Mouse (Mus musculus): ENCODE results near the gene Ccnjl. TPM values are rescaled to one million over a fixed set of nuclear protein-coding genes. Genes with fewer than 3 reads are reported as not detected.

Ccnjl gene
- polyA plus RNA-seq, 1 experiment from 2014 or later, result 6.5 TPM

DNA sequence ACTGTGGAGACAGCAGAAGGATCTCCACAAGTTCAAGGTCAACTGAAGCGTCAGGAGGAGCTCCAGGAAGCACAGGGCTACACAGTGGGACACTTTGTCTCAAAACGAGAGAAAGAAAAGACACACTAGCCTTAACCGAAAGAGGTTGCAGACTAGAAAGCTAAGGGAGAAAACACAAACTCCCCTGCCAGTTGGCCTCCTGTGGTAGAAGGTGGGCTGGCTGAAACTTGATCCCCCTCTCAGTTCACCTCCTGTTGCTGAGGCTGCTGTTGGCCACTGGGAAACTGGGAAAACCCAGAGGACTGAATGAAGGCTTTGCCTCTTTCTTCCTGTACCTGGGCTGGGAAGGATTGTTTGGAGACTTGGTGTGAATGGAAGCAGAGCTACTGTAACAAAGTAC, 1.5 kb downstream of the Ccnjl start:
- Histone ChIP-seq H3K9me3 (ENCODE audit: low read length) (no peaks in the 10 kb centered on the region), H3K4me1 (ENCODE audit: insufficient read depth, low read depth, low read length) (0 out of 2 replicates have a peak, but pooled peaks cover 7% of the 10 kb centered on the region), H3K4me2 (replicated peaks; ENCODE audit: low read depth, low read length) (peak overlapping the region; percentile 12; the same call in 1 of the 2 replicates), H3K4me3 (ENCODE audit: low read depth, low read length) (no peak overlapping the region), H3K36me3 (ENCODE audit: insufficient read depth, low read length) (no peaks in the 10 kb centered on the region), H3K27me3 (replicated peaks; ENCODE audit: insufficient read depth, low read length) (no peaks in the 10 kb centered on the region), H3K27ac (ENCODE audit: low read length) (no peak overlapping the region), H3K9ac (replicated peaks; ENCODE audit: low read depth) (0 out of 2 replicates have a peak overlapping the region, but pooled peaks have one; percentile 8)
- DNase-seq (ENCODE audit: low spot score) (no peak), ATAC-seq (no peak)
- TF ChIP-seq EP300 (IDR thresholded peaks at IDR 0.05) (no peak), CTCF (IDR thresholded peaks at IDR 0.05) (no peak)
- WGBS, result 53% methylated on average over 3 of the region's 3 CpGs

DNA sequence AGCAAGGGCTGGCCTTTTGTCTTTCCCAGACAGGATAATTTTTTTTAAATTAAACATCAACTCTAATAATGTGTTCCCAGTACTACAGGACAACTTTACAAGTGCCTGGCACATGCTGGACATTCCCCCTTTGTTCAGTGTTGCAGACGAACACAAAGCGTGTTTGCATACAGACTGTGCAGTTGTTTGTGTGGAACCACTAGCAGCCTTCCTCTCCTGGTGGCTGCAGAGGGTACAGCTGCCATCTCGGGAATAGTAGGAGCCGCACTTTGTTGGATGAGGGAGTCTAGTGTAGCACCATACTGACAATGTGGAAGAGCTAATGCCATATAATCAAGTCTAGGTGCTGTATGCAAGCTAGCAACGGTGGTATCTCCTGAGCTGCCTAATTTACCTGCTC, 3.0 kb downstream of the Ccnjl start:
- Histone ChIP-seq H3K27me3 (replicated peaks; ENCODE audit: insufficient read depth, low read length) (no peaks in the 10 kb centered on the region), H3K4me1 (ENCODE audit: insufficient read depth, low read depth, low read length) (0 out of 2 replicates have a peak, but pooled peaks cover 7% of the 10 kb centered on the region), H3K9ac (replicated peaks; ENCODE audit: low read depth) (no peak overlapping the region), H3K4me3 (ENCODE audit: low read depth, low read length) (no peak overlapping the region), H3K9me3 (ENCODE audit: low read length) (no peaks in the 10 kb centered on the region), H3K27ac (ENCODE audit: low read length) (no peak overlapping the region), H3K4me2 (replicated peaks; ENCODE audit: low read depth, low read length) (no peak overlapping the region), H3K36me3 (ENCODE audit: insufficient read depth, low read length) (no peaks in the 10 kb centered on the region)
- peak; percentile 20 for DNase-seq (ENCODE audit: low spot score)
- WGBS, result 61% methylated on average over 5 of the region's 5 CpGs
- no peak for TF ChIP-seq EP300 (IDR thresholded peaks at IDR 0.05)
- TF ChIP-seq CTCF (IDR thresholded peaks at IDR 0.05), result peak; percentile 65
- ATAC-seq, result no peak

DNA sequence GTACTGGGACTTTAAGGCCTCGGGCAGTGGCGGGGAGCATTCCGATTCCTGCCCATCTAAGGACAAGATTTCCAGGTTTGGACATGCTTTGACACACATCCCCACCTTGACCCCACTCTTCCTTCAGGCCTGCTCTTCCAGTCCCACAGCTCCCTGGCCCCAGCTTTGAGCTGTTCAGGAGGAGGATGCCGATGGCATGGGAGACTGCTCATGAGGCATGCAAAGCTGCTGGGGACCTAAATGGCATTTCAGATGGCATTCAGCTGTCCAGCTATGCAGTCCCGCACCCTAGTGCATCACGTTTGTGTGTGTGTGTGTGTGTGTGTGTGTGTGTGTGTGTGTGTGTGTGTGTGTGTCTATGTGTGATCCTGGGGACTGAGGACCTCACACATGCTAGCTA, 8.5 kb downstream of the Ccnjl start:
- no peaks in the 10 kb centered on the region for H3K9me3 ChIP-seq (ENCODE audit: low read length)
- ATAC-seq (no peak), DNase-seq (ENCODE audit: low spot score) (no peak)
- H3K27me3 ChIP-seq (replicated peaks; ENCODE audit: insufficient read depth, low read length), result no peaks in the 10 kb centered on the region
- H3K4me3 ChIP-seq (ENCODE audit: low read depth, low read length), result no peak overlapping the region
- 77% methylated on average over 6 of the region's 6 CpGs for WGBS
- no peak for TF ChIP-seq CTCF (IDR thresholded peaks at IDR 0.05)
- TF ChIP-seq EP300 (IDR thresholded peaks at IDR 0.05), result no peak
- H3K27ac ChIP-seq (ENCODE audit: low read length), result no peak overlapping the region
- no peaks in the 10 kb centered on the region for H3K4me1 ChIP-seq (ENCODE audit: insufficient read depth, low read depth, low read length)
- no peak overlapping the region for H3K9ac ChIP-seq (replicated peaks; ENCODE audit: low read depth)
- H3K36me3 ChIP-seq (ENCODE audit: insufficient read depth, low read length), result no peaks in the 10 kb centered on the region
- H3K4me2 ChIP-seq (replicated peaks; ENCODE audit: low read depth, low read length), result no peak overlapping the region

DNA sequence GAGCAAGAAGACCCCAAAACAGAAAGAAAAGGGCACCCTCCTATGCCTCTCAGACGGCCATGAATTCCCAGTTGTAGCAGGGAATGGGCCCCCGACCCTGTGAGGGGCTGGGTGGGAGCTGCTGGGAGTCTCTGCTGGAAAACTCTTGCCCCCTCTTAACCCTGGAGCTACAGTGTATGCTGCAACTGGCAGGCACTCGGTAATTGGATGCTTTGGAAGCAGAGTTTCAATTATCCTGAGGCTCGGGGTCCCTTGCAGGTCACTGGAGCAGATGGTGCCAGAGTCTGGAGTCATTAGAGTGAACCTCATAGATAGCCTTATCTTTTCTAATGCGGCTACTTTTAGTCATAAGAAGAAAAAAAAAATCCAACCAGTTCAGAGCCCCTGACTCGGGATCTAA, 11.3 kb downstream of the Ccnjl start:
- H3K4me2 ChIP-seq (replicated peaks; ENCODE audit: low read depth, low read length), result no peak overlapping the region
- no peaks in the 10 kb centered on the region for H3K27me3 ChIP-seq (replicated peaks; ENCODE audit: insufficient read depth, low read length)
- H3K9ac ChIP-seq (replicated peaks; ENCODE audit: low read depth), result no peak overlapping the region
- no peak overlapping the region for H3K27ac ChIP-seq (ENCODE audit: low read length)
- TF ChIP-seq EP300 (IDR thresholded peaks at IDR 0.05) (no peak), CTCF (IDR thresholded peaks at IDR 0.05) (no peak)
- H3K4me1 ChIP-seq (ENCODE audit: insufficient read depth, low read depth, low read length), result no peaks in the 10 kb centered on the region
- no peaks in the 10 kb centered on the region for H3K9me3 ChIP-seq (ENCODE audit: low read length)
- no peak overlapping the region for H3K4me3 ChIP-seq (ENCODE audit: low read depth, low read length)
- ATAC-seq, result no peak
- no peaks in the 10 kb centered on the region for H3K36me3 ChIP-seq (ENCODE audit: insufficient read depth, low read length)
- DNase-seq (ENCODE audit: low spot score), result no peak
- WGBS, result 48% methylated on average over 6 of the region's 6 CpGs

DNA sequence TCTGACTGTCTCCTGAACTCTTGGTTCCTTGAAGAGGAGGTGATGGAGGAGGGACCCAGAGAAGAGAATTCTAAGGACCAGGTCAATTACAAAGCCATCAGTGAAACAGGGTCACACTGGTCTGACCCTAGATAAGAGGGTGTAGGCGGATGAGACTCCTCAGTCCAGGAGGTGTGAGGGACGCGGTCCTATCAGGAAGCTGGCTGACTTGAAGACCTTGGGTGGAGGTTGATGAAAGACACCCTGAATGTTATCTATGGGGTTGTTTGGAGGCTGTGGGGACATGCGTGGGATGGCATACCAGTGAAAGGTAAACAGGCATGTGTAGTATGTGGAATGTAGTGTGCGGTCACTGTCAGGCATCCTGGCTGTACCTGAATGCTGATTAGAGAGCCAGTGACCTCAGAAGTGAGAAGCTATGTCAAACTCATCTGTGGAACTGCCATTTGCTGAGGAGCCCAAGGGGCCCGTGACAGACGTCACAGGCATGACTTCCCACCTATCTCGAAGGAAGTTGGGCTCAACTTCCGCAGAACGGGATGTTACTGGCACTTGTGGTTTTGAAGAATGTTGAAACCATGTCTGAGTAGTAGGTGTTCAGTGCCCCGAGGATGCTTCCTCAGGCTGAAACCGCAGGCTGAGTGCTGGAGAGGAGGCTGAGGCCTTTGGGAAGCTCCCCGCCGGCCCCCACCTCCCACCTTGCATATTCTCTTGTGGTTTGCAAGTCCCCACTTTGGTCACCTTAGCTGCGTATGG, 15.3 kb downstream of the Ccnjl start:
- Histone ChIP-seq H3K4me2 (replicated peaks; ENCODE audit: low read depth, low read length) (no peak overlapping the region), H3K4me3 (ENCODE audit: low read depth, low read length) (no peak overlapping the region), H3K27ac (ENCODE audit: low read length) (no peak overlapping the region), H3K27me3 (replicated peaks; ENCODE audit: insufficient read depth, low read length) (no peaks in the 10 kb centered on the region), H3K9me3 (ENCODE audit: low read length) (no peaks in the 10 kb centered on the region), H3K36me3 (ENCODE audit: insufficient read depth, low read length) (no peaks in the 10 kb centered on the region), H3K4me1 (ENCODE audit: insufficient read depth, low read depth, low read length) (peaks cover 9% of the 10 kb centered on the region; the same call in 1 of the 2 replicates), H3K9ac (replicated peaks; ENCODE audit: low read depth) (no peak overlapping the region)
- DNase-seq (ENCODE audit: low spot score) (peak; percentile 47), ATAC-seq (0 out of 2 replicates have a peak, but pooled peaks have one; percentile 2)
- TF ChIP-seq EP300 (IDR thresholded peaks at IDR 0.05) (no peak), CTCF (IDR thresholded peaks at IDR 0.05) (no peak)
- WGBS, result 62% methylated on average over 15 of the region's 15 CpGs

DNA sequence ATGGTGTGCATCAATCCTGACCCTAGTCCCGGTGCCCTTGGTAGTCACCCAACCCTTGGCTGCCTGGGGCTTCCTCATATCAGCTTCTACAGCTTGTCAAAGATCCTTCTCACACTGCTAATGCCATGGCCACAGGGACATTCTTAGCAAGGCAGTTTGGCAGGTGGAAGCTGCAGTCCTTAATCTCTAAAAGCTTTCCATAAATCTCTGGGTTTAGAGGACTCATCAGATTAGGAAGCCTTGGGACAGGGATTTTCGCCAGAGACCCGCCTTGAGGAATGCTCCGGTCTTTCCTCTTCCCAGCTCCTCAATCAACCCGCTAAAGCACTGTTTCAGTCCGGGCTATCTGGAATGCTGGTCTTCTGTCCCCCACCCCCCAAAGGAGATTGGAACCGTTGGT, 16.2 kb downstream of the Ccnjl start:
- peaks cover 14% of the 10 kb centered on the region; the same call in 1 of the 2 replicates for H3K4me1 ChIP-seq (ENCODE audit: insufficient read depth, low read depth, low read length)

More for the DNA sequence above, 16.2 kb downstream of the Ccnjl start:
- DNase-seq (ENCODE audit: low spot score), result no peak
- WGBS, result 63% methylated on average over 7 of the region's 7 CpGs
- no peak for ATAC-seq
- Histone ChIP-seq H3K4me2 (replicated peaks; ENCODE audit: low read depth, low read length) (no peak overlapping the region), H3K4me3 (ENCODE audit: low read depth, low read length) (no peak overlapping the region), H3K36me3 (ENCODE audit: insufficient read depth, low read length) (no peaks in the 10 kb centered on the region), H3K9me3 (ENCODE audit: low read length) (no peaks in the 10 kb centered on the region), H3K9ac (replicated peaks; ENCODE audit: low read depth) (no peak overlapping the region), H3K27ac (ENCODE audit: low read length) (no peak overlapping the region), H3K27me3 (replicated peaks; ENCODE audit: insufficient read depth, low read length) (no peaks in the 10 kb centered on the region)
- TF ChIP-seq CTCF (IDR thresholded peaks at IDR 0.05) (no peak), EP300 (IDR thresholded peaks at IDR 0.05) (no peak)
